Mouse (Mus musculus): ENCODE measurements around the gene Gm6482.
"Not testable (repeated sequence)": the region's sequence is repeated elsewhere in the genome, so short reads cannot be mapped to it uniquely, and the experiment has no call there.

- not testable (repeated sequence) for TF ChIP-seq EP300, CTCF (IDR thresholded peaks at IDR 0.05; ENCODE audit: low read depth)
Observed at GRCm38 (mm10) chr14:41386279-41386678, 21.8 kb downstream of the Gm6482 start, which contains the start of gene Gm7945.

All from heart, postnatal 0 days (tissue).